Mouse (Mus musculus) liver, adult 2 months (tissue): Measurements from ENCODE around the gene Ube2j2. TPM values are rescaled to one million over a fixed set of nuclear protein-coding genes. Genes with fewer than 3 reads are reported as not detected.
A peak's percentile ranks its signal among the peaks of the same experiment; 100 is the strongest.

Experiments used
- DNase-seq: peaks from one replicate; pipeline ENCODE4 v3.0.0-alpha.2; 2011; ENCODE audit warnings: low read depth, low spot score; ENCODE audit errors: extremely low read depth
- H3K27ac ChIP-seq: fragments of 200-500 bp; replicated peaks from 2 replicates; pipeline ENCODE4 v1.5.1; 2012; ENCODE audit warnings: low read depth, mild to moderate bottlenecking, control low read depth, inconsistent platforms, low read length; ENCODE audit not compliant: insufficient read depth
- H3K27me3 ChIP-seq: fragments of 200-500 bp; 2 replicates; pipeline ENCODE4 v1.6.1; 2012; ENCODE audit warnings: mild to moderate bottlenecking, moderate library complexity, low read length, inconsistent platforms; ENCODE audit not compliant: control insufficient read depth, insufficient read depth
- H3K36me3 ChIP-seq: fragments of 200-500 bp; 2 replicates; pipeline ENCODE4 v1.6.1; 2012; ENCODE audit warnings: low read length, inconsistent platforms; ENCODE audit not compliant: control insufficient read depth, insufficient read depth
- H3K4me1 ChIP-seq: fragments of 200-500 bp; 2 replicates; pipeline ENCODE4 v1.6.1; 2011; ENCODE audit warnings: low read length; ENCODE audit not compliant: control insufficient read depth, insufficient read depth
- H3K4me3 ChIP-seq: fragments of 200-500 bp; 2 replicates; pipeline ENCODE4 v1.5.1; 2011; ENCODE audit warnings: low read depth, mild to moderate bottlenecking, control low read depth, low read length, moderate library complexity; ENCODE audit not compliant: insufficient read depth
- H3K79me2 ChIP-seq: fragments of 200-500 bp; 2 replicates; pipeline ENCODE4 v1.6.1; 2012; ENCODE audit warnings: inconsistent platforms, mild to moderate bottlenecking, low read length, moderate library complexity; ENCODE audit not compliant: control insufficient read depth, insufficient read depth
- H3K9ac ChIP-seq: fragments of 200-500 bp; 2 replicates; pipeline ENCODE4 v1.6.1; 2012; ENCODE audit warnings: low read depth, mild to moderate bottlenecking, control low read depth, inconsistent platforms, low read length
- CTCF ChIP-seq: fragments of 200-500 bp; IDR thresholded peaks from 2 replicates; pipeline ENCODE4 v1.5.1; 2011; ENCODE audit warnings: low read depth, low read length, control low read depth
- POLR2A ChIP-seq: fragments of 200-500 bp; IDR thresholded peaks from 2 replicates; pipeline ENCODE4 v1.6.1; 2011; ENCODE audit warnings: low read length, control low read depth; ENCODE audit not compliant: insufficient read depth; ENCODE audit errors: extremely low read depth
- WGBS: fragments of 180-500 bp; shearing (Covaris S2); methylation state at CpG from one replicate; pipeline ENCODE4 v1.1.7; 2018; 5-methylcytosine and 5-hydroxymethylcytosine counted together
- polyA plus RNA-seq: library from polyadenylated mRNA; depleted of rRNA; stranded (reverse); fragments of >200 nt; gene quantifications from 2 replicates; pipeline ENCODE4 v1.2.3, GENCODE M21; 2012; rRNA removed
- total RNA-seq: library from RNA; depleted of rRNA; stranded (reverse); fragments of >200 nt; gene quantifications from 2 replicates; pipeline ENCODE4 v1.2.3, GENCODE M21; 2014; rRNA removed

Ube2j2 gene
- total RNA-seq (21.6 and 27.6 TPM in 2 replicates), polyA plus RNA-seq (43.4 and 46.1 TPM in 2 replicates)

DNA sequence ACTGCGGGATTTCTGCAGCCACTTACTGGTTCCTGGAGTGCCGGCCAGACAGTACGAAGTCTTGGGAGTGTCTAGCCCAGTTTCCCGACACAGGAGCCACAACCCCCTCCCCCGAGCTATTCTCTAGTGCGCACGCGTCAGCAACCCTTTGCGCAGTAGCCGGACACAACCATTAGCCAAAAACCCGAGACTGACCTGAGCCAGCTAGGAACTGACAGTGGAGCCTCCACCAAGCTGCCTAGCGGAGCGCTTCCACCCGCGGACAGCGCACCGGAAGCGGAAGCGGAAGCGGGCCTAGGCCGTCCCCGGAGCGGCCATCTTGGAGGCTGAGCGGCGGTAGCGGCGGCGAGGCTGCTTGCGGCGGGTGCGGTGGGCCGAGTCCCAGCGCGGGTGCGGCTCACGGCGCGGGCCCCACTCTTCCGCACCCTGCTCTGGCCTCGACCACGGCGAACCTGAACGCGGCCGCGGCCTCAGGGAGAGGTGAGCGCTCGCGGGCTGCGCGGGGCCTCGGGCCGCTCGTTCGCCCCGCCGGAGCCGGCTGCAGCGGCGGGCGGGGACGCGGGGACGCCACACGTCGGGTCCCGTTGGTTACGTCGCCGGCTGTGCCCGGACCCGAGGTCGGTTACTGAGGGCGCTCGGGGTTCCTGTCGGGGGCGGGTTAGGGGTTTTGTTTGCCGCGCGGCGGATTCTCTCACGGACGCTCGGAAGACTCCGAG lies at the start of gene Ube2j2:
Gene Ube2j2 (plus strand): TSS at position 298 of the 716 bp plus-strand sequence.
- TF ChIP-seq CTCF (no peak), POLR2A (peak; percentile 30)
- Histone ChIP-seq H3K9ac (peak within 1 kb of the TSS; percentile 89), H3K4me1 (peaks cover 15% of the 10 kb centered on the region), H3K4me3 (peak within 1 kb of the TSS; percentile 75), H3K36me3 (peaks cover 5% of the 10 kb centered on the region), H3K79me2 (peaks cover 34% of the 10 kb centered on the region; the same call in 1 of the 2 replicates), H3K27me3 (no peaks in the 10 kb centered on the region), H3K27ac (peak within 1 kb of the TSS; percentile 75)
- peak; percentile 91 for DNase-seq
- WGBS: under 1% methylated on average over 85 of the region's 85 CpGs

DNA sequence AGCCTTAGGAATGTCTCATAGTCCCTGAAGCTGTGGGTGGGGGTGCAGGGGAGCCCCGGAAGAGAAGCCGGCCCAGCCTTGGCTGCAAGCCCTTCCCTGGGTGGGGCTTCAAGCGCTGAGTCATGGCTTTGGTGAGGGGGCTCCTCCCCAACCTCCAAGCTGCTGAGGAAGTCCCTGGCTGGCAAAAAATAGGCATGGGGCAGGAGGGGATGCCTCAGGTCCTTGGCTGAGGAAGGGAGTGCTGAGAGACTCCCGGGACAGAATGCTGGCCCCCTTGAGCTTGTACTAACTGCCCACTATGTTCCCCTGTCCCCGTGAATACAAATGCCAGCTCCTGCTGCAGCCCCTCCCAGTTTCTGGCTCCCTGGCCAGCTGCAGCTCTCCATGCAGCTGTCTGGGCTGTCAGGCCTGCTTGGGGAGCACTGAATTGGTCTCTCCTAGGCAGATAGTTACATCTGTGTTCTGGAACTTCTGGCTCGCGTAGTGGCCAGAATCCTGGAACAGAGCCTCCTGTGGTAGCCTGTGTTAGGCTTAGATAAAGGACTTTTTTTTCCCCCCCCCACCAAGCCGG lies 49.2 kb upstream of the Ube2j2 start:
- Histone ChIP-seq H3K9ac (peak overlapping the region; percentile 47; the same call in 1 of the 2 replicates), H3K36me3 (no peaks in the 10 kb centered on the region), H3K4me1 (peaks cover 3% of the 10 kb centered on the region; the same call in 1 of the 2 replicates), H3K79me2 (peaks cover 8% of the 10 kb centered on the region; the same call in 1 of the 2 replicates), H3K27ac (peak overlapping the region; percentile 17; the same call in 1 of the 2 replicates), H3K4me3 (peak overlapping the region; percentile 18; the same call in 1 of the 2 replicates), H3K27me3 (no peaks in the 10 kb centered on the region)
- no peak for TF ChIP-seq CTCF
- no peak for TF ChIP-seq POLR2A
- 61% methylated on average over 8 of the region's 8 CpGs for WGBS
- DNase-seq: no peak

DNA sequence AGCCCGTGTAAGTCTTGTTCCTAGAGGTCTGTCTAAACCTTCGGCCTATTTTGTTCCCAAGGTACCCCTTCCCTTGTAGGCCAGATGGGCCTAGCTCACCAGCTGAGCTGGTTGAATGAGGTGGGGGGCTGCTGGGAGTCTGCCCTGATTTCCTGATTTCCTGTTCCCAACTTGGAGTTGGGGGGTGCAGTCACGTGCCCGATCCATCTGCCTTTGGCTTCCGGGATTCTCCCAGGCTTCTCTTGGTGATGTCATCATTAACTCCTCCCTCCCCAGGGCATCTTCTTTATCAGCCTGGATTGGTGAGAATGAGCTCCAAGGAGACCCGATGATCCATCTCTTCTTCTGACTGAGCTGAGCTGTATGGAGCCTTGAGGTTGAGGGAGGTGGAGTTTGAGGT lies 48.4 kb upstream of the Ube2j2 start:
- TF ChIP-seq CTCF (no peak), POLR2A (no peak)
- Histone ChIP-seq H3K4me3 (peak overlapping the region; percentile 23; the same call in 1 of the 2 replicates), H3K27me3 (no peaks in the 10 kb centered on the region), H3K4me1 (peaks cover 3% of the 10 kb centered on the region; the same call in 1 of the 2 replicates), H3K27ac (peak overlapping the region; percentile 54), H3K79me2 (peaks cover 8% of the 10 kb centered on the region; the same call in 1 of the 2 replicates), H3K36me3 (no peaks in the 10 kb centered on the region), H3K9ac (peak overlapping the region; percentile 56)
- WGBS: 59% methylated on average over 6 of the region's 6 CpGs
- no peak for DNase-seq

DNA sequence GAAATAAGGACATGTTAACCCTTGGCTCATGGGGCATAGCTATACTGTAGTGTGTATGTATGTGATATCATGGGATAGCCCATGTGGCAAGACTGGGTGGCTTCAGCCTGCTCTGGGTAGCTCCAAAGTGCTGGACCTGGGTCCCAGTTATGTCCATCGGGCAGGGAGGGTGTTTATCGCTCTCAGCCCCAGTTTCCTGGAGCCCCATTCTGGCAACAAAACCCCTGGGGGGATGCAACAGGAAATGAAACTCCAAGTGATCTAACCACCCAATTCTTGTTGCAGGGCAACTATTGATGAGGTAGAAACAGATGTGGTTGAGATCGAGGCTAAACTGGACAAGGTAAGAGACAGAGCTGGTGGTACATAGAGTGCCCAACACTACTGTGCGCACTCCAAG lies 47.8 kb upstream of the Ube2j2 start:
- Histone ChIP-seq H3K9ac (no peak overlapping the region), H3K4me1 (peaks cover 3% of the 10 kb centered on the region; the same call in 1 of the 2 replicates), H3K27me3 (no peaks in the 10 kb centered on the region), H3K36me3 (no peaks in the 10 kb centered on the region), H3K27ac (no peak overlapping the region), H3K79me2 (peaks cover 8% of the 10 kb centered on the region; the same call in 1 of the 2 replicates), H3K4me3 (no peak overlapping the region)
- WGBS: 89% methylated on average over 4 of the region's 4 CpGs
- no peak for TF ChIP-seq POLR2A
- TF ChIP-seq CTCF: no peak
- DNase-seq: no peak

DNA sequence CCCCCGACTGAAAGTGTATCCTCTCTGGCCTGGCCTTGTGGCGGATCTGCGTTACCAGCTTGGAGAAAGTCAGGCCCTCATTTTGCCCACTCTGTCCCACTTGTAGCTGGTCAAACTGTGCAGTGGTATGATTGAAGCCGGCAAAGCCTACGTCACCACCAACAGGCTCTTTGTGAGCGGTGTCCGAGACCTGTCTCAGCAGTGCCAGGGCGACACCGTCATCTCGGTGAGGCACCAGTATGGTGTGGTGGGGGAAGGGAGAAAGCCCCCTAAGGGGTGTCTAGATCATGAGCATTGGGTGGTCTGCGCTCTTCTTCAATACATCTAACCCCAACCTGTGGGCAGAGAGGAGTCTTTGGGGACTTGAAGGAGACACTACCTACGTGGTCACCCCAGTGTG lies 47.2 kb upstream of the Ube2j2 start:
- no peak overlapping the region for H3K9ac ChIP-seq
- no peak overlapping the region for H3K4me3 ChIP-seq
- no peaks in the 10 kb centered on the region for H3K36me3 ChIP-seq
- H3K27me3 ChIP-seq: no peaks in the 10 kb centered on the region
- peaks cover 8% of the 10 kb centered on the region; the same call in 1 of the 2 replicates for H3K79me2 ChIP-seq
- TF ChIP-seq POLR2A (no peak), CTCF (no peak)
- 99% methylated on average over 12 of the region's 12 CpGs for WGBS
- H3K27ac ChIP-seq: no peak overlapping the region
- DNase-seq: no peak
- H3K4me1 ChIP-seq: peaks cover 3% of the 10 kb centered on the region; the same call in 1 of the 2 replicates
